Mouse (Mus musculus): Measurements from ENCODE around the gene Ctcfl. TPM values are rescaled to one million over a fixed set of nuclear protein-coding genes. Genes with fewer than 3 reads are reported as not detected.

The Ctcfl gene
- polyA plus RNA-seq, 1 experiment, result 0.03 TPM

DNA sequence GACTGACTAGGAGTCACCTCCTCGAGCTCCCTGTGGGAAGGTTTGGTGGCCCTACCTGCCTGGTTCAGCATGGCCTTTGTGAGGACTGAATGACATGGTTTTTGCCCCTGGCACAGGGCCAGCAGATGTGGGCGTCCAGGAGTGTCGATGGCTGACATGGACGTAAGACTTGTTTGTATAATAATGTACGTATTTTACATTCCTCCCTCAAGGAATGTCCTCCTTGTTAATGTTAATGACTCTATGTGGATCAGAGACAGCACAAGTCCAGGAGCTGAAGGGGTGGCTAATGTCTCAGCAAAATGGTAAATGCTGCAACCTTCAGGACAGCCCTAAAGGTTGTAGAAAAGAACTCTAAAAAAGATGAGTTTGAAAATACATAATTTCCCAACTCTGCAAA, 45.7 kb downstream of the Ctcfl start:
- Histone ChIP-seq H3K27ac (ENCODE audit: insufficient read depth, low read depth, low read length) (no peak overlapping the region), H3K36me3 (ENCODE audit: control insufficient read depth, insufficient read depth, low read length) (no peaks in the 10 kb centered on the region), H3K4me3 (ENCODE audit: insufficient read depth, low read depth, low read length) (no peak overlapping the region), H3K4me1 (ENCODE audit: control insufficient read depth, insufficient read depth, low read length) (no peaks in the 10 kb centered on the region), H3K27me3 (replicated peaks; ENCODE audit: control insufficient read depth, insufficient read depth, low read length) (no peaks in the 10 kb centered on the region)
- 41% methylated on average over 5 of the region's 5 CpGs for WGBS
- DNase-seq, result no peak
- TF ChIP-seq POLR2A (IDR thresholded peaks at IDR 0.05; ENCODE audit: low read depth, low read length) (no peak), CTCF (conservative IDR thresholded peaks at IDR 0.05; ENCODE audit: insufficient read depth, insufficient read length, low read depth, low read length) (no peak)

DNA sequence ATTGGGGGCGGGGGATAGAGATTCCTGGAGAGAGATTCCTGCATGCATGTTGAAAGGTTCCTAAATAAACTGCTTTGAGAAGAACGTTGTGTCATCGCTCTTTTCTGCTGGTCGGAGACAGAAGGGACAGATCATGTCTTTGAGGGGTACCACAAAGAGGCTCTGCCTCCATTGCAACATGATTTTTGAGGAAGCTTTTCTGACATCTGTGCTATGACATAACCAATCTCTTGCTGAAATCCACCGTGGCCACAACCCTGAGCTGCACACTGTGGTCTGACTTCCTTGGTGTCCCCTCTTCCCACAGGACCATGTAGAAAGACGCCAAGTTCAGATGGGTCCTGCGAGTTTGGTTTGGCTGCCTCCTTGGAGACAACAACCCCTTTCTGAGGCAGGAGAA, 46.4 kb downstream of the Ctcfl start:
- WGBS, result 91% methylated on average over 7 of the region's 7 CpGs
- no peaks in the 10 kb centered on the region for H3K27me3 ChIP-seq (replicated peaks; ENCODE audit: control insufficient read depth, insufficient read depth, low read length)

DNA sequence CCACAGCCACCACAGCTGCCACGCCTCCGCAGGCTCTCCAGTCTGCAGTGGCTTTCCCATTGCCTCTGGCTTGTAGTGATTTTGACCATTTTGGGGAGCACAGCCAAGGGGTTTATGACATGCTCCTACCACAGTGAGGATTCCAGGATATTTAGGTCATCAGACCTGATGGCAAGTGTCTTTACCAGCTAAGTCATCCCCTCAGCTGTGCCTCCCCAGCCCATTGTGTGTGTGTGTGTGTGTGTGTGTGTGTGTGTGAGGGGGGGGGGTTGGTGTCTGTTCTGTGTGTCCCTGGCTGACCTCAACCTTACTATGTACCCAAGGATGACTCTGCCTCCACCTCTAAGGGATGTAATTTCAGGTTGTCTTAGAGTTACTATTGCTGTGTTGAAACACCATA, 54.5 kb downstream of the Ctcfl start:
- WGBS, result 96% methylated on average over 2 of the region's 2 CpGs
- no peaks in the 10 kb centered on the region for H3K36me3 ChIP-seq (ENCODE audit: control insufficient read depth, insufficient read depth, low read length)
- no peak for DNase-seq
- no peaks in the 10 kb centered on the region for H3K27me3 ChIP-seq (replicated peaks; ENCODE audit: control insufficient read depth, insufficient read depth, low read length)
- no peak overlapping the region for H3K27ac ChIP-seq (ENCODE audit: insufficient read depth, low read depth, low read length)
- no peak for TF ChIP-seq CTCF (conservative IDR thresholded peaks at IDR 0.05; ENCODE audit: insufficient read depth, insufficient read length, low read depth, low read length)
- TF ChIP-seq POLR2A (IDR thresholded peaks at IDR 0.05; ENCODE audit: low read depth, low read length), result no peak
- H3K4me1 ChIP-seq (ENCODE audit: control insufficient read depth, insufficient read depth, low read length), result no peaks in the 10 kb centered on the region
- H3K4me3 ChIP-seq (ENCODE audit: insufficient read depth, low read depth, low read length), result no peak overlapping the region

More for the DNA sequence above, 46.4 kb downstream of the Ctcfl start:
- H3K4me1 ChIP-seq (ENCODE audit: control insufficient read depth, insufficient read depth, low read length), result no peaks in the 10 kb centered on the region
- no peak overlapping the region for H3K4me3 ChIP-seq (ENCODE audit: insufficient read depth, low read depth, low read length)
- TF ChIP-seq POLR2A (IDR thresholded peaks at IDR 0.05; ENCODE audit: low read depth, low read length), result no peak
- TF ChIP-seq CTCF (conservative IDR thresholded peaks at IDR 0.05; ENCODE audit: insufficient read depth, insufficient read length, low read depth, low read length), result no peak
- no peaks in the 10 kb centered on the region for H3K36me3 ChIP-seq (ENCODE audit: control insufficient read depth, insufficient read depth, low read length)
- no peak overlapping the region for H3K27ac ChIP-seq (ENCODE audit: insufficient read depth, low read depth, low read length)
- DNase-seq, result no peak

DNA sequence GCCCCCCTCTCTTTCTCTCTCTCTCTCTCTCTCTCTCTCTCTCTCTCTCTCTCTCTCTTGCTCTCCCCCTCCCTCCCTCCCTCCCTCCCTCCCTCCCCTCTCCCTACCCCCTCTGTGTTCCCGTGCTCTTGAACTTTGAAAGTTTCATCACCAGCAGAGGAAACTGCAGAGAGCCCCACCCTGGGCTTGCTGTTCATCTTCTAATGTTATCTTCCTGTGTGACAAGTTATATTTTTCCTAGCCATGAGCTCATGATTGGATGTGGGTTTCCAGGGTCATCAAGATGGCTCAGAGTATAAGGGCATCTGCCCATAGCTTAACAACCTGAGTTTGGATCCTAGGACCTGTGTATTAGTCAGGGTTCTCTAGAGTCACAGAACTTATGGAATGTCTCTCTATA, 56.1 kb downstream of the Ctcfl start:
- H3K27ac ChIP-seq (ENCODE audit: insufficient read depth, low read depth, low read length), result no peak overlapping the region
- H3K4me3 ChIP-seq (ENCODE audit: insufficient read depth, low read depth, low read length), result no peak overlapping the region
- 50% methylated on average over 1 of the region's 1 CpGs for WGBS
- H3K4me1 ChIP-seq (ENCODE audit: control insufficient read depth, insufficient read depth, low read length), result no peaks in the 10 kb centered on the region
- no peaks in the 10 kb centered on the region for H3K36me3 ChIP-seq (ENCODE audit: control insufficient read depth, insufficient read depth, low read length)
- DNase-seq, result no peak
- no peaks in the 10 kb centered on the region for H3K27me3 ChIP-seq (replicated peaks; ENCODE audit: control insufficient read depth, insufficient read depth, low read length)
- TF ChIP-seq POLR2A (IDR thresholded peaks at IDR 0.05; ENCODE audit: low read depth, low read length) (no peak), CTCF (conservative IDR thresholded peaks at IDR 0.05; ENCODE audit: insufficient read depth, insufficient read length, low read depth, low read length) (no peak)

DNA sequence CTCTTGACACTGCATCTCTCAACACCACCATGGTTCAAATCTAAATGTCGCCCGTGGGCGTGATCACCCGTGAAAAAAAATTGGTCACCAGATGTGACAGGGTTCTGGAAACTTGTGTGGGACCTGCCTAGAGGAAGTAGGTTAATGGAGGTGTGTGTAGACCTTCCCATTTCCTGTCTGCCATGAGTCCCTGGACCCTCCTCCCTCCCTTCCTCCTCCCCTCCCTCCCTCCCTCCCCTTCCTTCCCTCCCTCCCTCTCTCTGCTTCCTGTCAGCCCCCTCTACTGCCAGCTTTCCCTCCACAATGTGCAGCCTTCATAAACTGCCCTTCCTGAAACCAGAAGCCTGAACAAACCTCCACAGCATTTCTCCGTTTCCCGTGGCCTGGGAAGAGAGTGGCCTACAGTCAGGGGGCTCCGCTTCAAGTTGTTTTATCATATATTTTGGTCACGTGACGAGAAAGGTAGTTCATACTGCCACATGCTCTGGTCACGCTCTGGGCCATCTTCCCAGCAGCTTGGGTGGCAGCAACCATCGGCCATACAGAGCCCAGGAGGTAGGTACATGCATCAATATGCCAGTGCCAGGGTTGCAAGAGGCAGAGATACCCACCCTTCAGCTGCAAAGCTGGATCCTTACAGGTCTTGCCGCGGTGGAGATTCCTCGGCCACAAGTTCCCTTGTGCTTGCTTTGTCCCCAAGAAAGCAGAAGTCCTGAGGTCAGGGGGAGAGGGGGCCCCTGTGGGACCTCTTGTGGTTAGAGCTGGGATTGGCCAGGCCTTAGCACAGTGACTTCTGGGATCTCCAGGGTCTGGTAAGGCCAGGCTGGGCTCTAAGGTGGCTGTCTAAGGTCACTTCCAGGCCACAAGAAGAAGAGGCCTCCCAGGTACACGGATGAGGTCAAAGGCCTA, 57.6 kb downstream of the Ctcfl start:
- Histone ChIP-seq H3K4me1 (ENCODE audit: control insufficient read depth, insufficient read depth, low read length) (no peaks in the 10 kb centered on the region), H3K27me3 (replicated peaks; ENCODE audit: control insufficient read depth, insufficient read depth, low read length) (no peaks in the 10 kb centered on the region), H3K27ac (ENCODE audit: insufficient read depth, low read depth, low read length) (no peak overlapping the region), H3K36me3 (ENCODE audit: control insufficient read depth, insufficient read depth, low read length) (no peaks in the 10 kb centered on the region), H3K4me3 (ENCODE audit: insufficient read depth, low read depth, low read length) (no peak overlapping the region)
- WGBS, result 76% methylated on average over 15 of the region's 15 CpGs
- TF ChIP-seq CTCF (conservative IDR thresholded peaks at IDR 0.05; ENCODE audit: insufficient read depth, insufficient read length, low read depth, low read length), result no peak
- TF ChIP-seq POLR2A (IDR thresholded peaks at IDR 0.05; ENCODE audit: low read depth, low read length), result no peak
- DNase-seq, result no peak

DNA sequence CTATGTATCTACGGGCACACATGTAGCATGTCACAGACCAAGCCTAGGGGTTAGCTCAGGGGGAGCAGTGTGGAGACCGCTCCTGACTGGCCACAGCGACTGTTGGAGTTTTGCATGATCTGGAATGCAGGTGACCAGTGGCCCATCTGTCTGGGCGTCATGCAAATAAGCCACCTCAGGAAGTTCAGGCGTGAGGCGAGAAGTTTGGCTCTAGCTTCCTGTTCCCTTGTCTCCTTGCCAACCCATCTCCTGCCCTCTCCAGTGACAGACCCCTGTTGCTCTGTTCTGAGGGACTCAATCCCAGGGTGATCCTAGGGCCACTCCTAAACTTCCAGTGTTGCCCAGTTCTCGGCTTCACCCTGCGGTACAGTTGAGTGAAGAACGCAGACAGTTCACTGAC, 58.9 kb downstream of the Ctcfl start:
- Histone ChIP-seq H3K36me3 (ENCODE audit: control insufficient read depth, insufficient read depth, low read length) (no peaks in the 10 kb centered on the region), H3K4me1 (ENCODE audit: control insufficient read depth, insufficient read depth, low read length) (no peaks in the 10 kb centered on the region), H3K27me3 (replicated peaks; ENCODE audit: control insufficient read depth, insufficient read depth, low read length) (no peaks in the 10 kb centered on the region), H3K4me3 (ENCODE audit: insufficient read depth, low read depth, low read length) (no peak overlapping the region), H3K27ac (ENCODE audit: insufficient read depth, low read depth, low read length) (no peak overlapping the region)
- 75% methylated on average over 9 of the region's 9 CpGs for WGBS
- no peak for TF ChIP-seq POLR2A (IDR thresholded peaks at IDR 0.05; ENCODE audit: low read depth, low read length)
- no peak for TF ChIP-seq CTCF (conservative IDR thresholded peaks at IDR 0.05; ENCODE audit: insufficient read depth, insufficient read length, low read depth, low read length)
- no peak for DNase-seq

DNA sequence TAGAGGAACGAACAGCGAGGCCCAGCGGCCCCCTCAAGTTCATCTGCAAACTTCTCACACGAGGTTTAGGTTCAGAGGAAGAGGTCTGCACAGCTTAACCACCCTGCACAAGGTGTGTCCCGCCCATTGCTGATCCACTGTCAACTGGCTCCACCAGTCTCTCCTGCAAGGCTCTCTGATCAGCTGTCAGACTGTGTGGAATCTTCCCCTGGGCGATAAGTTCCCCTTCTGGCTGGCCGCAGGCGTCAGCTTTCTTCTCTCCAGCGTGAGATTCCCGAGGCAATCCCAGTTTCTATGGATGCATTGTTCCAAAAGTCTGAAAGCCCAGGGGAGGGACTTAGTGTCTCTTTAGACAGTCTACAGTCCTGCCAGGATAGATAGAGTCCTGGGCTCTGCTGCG, 61.1 kb downstream of the Ctcfl start:
- no peak for DNase-seq
- Histone ChIP-seq H3K36me3 (ENCODE audit: control insufficient read depth, insufficient read depth, low read length) (no peaks in the 10 kb centered on the region), H3K4me3 (ENCODE audit: insufficient read depth, low read depth, low read length) (no peak overlapping the region), H3K27ac (ENCODE audit: insufficient read depth, low read depth, low read length) (no peak overlapping the region), H3K4me1 (ENCODE audit: control insufficient read depth, insufficient read depth, low read length) (no peaks in the 10 kb centered on the region), H3K27me3 (replicated peaks; ENCODE audit: control insufficient read depth, insufficient read depth, low read length) (no peaks in the 10 kb centered on the region)
- TF ChIP-seq CTCF (conservative IDR thresholded peaks at IDR 0.05; ENCODE audit: insufficient read depth, insufficient read length, low read depth, low read length) (no peak), POLR2A (IDR thresholded peaks at IDR 0.05; ENCODE audit: low read depth, low read length) (no peak)
- 82% methylated on average over 11 of the region's 11 CpGs for WGBS

All from kidney, adult 2 months (tissue).